Mouse (Mus musculus): ENCODE measurements at regions not wholly inside any gene's neighbourhood (a gene's known extent, or its start where the extent isn't known, plus 50 kb on each side); places are given as distances from the start of the nearest gene placed in this dataset.
"Not testable (repeated sequence)": the region's sequence is repeated elsewhere in the genome, so short reads cannot be mapped to it uniquely, and the experiment has no call there.

DNA sequence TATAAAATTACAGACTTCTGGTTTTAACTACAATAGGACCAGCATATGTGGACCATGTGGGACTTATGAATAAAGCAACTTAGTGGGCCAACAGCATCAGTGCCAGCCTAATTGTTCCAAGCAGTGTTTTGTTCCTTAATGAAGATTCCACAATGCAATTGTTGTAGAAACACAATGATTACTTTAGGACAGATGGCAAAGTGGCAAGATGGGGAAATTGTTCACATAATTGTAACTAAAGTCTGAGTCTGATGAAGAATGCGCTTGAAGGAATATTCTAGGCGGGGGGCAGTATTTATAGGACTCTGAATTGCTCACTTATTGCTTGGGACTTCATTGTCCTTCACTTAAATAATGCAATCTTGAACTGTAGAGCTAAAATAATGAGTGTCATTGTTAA lies 253.4 kb upstream of the Kcnj3 start:
- ATAC-seq (replicated peaks; ENCODE audit: low read depth, poor library complexity, severe bottlenecking), result no peak

DNA sequence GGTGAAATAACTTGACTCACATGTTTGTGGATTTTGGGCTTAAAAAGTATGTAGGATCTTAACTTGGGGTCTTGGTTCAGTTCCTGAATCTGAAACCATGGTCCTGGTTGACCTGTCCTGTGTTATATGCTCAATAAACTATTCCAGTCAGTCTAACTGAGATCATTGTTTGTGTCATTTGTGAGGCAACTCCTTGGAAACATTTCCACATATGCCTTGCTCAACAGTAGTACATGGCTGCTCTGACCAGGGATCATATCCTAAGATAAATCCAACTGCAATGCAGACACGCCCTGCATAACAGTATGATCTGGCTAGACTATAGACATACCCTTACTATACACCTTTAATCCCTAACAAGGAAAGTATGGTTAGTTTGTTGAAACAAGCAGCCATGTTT lies 228.9 kb upstream of the Kcnj3 start:
- ATAC-seq (replicated peaks; ENCODE audit: low read depth, poor library complexity, severe bottlenecking), result no peak

DNA sequence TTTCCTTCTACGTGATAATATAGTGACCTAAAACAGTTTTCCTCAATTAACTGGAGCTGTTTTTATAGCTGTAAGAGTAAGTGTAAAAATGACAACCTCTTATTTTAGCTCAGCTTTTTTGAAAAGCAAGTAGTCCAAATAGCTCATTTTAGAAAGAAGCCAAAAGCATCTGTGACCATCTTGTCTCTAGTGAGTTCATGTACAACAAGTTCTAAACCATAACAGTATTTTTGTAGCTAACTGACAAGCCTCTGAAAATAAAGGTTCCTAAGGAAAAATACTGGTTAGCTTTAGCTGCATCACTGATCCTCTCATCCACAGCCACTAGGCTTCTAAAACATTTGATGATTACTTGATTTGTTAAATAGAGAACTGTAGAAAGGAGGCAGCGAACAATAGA lies 227.2 kb upstream of the Kcnj3 start:
- no peak for ATAC-seq (replicated peaks; ENCODE audit: low read depth, poor library complexity, severe bottlenecking)

DNA sequence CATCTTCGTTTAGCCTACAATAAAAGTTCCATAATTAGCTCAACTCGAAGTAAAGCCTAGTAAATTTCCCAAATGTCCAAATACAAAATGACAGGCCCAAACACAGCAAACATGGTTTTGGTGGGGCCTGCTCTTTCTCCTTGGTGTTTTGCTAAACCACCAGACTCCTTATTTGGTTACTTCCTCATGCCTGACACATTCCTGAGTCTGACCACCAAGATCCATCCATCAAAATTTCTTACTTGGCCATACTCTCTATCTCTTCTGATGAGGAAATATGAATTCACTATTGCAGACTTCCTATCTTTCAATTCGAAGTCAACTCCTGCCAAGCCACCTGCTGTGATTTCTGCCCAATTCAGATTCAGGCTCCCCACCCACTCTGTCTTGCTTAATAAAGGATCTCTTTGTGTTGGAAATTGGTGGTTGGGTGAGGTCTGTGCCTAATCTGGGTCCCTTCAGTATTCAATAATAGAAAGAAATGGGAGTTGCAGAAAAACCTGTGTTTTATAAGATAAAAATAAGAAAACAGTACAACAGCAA lies 225.9 kb upstream of the Kcnj3 start:
- no peak for ATAC-seq (replicated peaks; ENCODE audit: low read depth, poor library complexity, severe bottlenecking)

DNA sequence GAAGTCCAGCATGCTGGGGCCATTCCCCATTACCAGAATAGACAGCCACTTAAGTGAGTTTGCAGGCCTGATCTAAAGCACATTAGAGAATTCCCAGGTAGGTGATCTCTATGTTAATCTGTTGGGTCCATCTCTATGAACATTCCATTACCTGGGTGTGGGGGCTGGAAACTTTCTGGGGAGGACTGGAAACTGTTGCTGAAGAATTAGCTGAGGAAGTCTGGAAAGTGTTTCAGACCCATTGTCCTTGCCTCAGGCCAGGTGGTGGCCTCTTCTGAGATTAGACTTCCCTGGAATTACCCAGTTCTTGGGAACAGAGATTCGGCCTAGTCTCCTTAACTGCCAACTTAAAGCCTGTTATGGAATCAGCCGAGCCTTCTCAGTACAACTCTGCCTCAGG lies 224.5 kb upstream of the Kcnj3 start:
- ATAC-seq (replicated peaks; ENCODE audit: low read depth, poor library complexity, severe bottlenecking), result no peak

DNA sequence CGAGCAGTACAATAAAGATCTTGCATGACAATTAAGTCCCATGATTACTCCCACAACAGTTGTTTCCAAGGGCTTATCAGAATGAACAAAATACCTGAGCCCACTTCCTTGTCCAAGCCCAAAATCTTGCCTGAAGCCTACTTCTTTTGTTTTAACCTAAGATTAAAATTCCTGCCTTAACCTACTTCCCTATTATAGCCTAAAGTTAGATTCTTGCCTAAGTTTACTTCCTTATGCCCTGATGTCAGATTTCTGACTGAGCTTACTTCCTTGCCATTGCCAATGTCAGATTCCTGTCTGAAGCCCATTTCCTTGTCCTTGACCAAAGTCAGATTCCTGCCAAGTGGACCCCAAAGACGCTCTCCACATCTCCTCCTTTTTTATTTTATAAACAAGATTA lies 213.7 kb upstream of the Kcnj3 start:
- ATAC-seq (replicated peaks; ENCODE audit: low read depth, poor library complexity, severe bottlenecking), result no peak

DNA sequence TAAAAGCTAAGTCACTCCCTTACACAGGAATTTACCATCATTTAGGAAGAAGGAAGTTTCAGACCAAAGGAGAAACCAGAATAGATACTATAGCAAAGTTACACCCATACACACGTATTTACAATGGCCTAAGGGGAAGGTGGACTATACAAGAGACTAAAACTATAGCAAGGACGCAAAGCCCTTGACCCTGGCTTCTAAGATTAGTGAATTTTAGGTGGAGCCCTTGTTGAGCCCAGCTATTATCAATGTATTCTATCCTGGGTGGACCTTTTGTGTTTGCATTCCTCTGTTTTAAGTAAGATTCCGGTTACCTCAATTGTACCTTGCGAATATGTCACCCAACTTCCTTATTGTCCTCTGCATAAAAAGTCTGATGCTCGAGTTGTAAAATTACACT lies 213.0 kb upstream of the Kcnj3 start:
- ATAC-seq (replicated peaks; ENCODE audit: low read depth, poor library complexity, severe bottlenecking), result not testable (repeated sequence)

DNA sequence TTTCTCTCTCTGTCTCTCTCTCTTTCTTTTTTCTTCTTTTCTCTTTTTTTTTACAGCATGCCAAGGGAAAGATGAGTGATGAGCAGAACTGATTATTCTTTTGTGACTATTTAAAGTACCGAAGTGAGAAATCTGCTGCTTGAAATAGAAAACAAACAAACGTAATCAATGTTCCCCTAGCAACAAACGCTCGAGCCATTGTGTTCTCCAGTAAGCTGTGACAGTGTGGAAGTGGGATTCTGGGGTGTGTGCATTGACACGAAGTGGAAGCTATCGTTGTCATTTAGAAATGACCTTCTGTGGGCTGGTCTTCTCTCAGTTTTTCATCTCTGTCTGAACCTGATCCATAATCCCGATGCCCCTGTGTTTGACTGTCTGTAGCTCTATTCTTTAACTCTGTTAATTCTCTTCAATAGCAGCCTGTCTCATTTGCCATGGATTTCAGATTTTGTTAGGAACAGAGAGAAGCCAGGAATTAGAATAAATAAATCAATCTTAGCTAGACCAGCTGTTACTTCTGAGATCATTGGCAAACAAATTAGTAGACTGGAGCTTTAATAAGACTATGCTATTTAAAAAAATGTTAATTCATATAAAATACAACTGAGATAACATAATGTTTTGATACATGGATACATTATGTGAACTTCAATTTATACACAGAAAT lies 207.5 kb upstream of the Kcnj3 start:
- ATAC-seq (replicated peaks; ENCODE audit: low read depth, poor library complexity, severe bottlenecking), result no peak

DNA sequence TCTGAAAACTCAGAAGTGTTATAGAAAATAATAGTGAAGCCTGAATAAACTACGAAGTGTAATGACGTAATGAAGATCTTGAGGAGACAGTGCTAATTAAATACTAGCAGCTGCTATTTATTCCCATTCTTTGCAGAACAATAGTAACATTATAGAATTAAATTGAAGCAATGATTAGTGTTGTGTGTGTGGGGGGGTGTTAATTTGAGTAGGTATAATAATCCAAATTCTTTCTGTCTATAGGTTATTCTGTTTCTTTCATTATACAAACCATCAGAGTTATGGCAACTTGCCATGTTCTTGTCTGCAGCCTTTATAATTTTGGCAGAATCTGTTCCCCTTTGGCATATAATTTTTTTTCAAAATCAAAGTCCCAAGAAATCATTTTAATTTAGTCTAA lies 203.9 kb upstream of the Kcnj3 start:
- ATAC-seq (replicated peaks; ENCODE audit: low read depth, poor library complexity, severe bottlenecking), result no peak

DNA sequence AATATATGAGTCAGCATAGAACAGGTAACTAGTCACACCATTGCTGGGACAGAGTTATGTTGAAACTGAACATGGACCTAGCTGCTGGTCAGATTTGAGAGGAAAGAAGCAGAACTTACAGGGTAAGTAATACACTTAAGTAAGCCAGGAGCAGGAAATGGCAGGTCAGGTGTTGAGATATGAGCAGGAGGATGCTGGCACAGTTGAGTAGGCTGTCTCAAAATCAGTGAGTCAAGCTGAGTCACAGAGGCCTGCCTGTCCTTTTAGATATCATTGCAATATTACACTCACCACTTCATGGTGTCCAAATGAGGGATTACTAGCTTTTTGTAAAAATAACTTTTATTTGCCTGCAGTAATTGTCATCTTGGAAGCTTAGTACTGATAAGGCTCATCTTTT lies 182.6 kb upstream of the Kcnj3 start:
- ATAC-seq (replicated peaks; ENCODE audit: low read depth, poor library complexity, severe bottlenecking), result no peak

DNA sequence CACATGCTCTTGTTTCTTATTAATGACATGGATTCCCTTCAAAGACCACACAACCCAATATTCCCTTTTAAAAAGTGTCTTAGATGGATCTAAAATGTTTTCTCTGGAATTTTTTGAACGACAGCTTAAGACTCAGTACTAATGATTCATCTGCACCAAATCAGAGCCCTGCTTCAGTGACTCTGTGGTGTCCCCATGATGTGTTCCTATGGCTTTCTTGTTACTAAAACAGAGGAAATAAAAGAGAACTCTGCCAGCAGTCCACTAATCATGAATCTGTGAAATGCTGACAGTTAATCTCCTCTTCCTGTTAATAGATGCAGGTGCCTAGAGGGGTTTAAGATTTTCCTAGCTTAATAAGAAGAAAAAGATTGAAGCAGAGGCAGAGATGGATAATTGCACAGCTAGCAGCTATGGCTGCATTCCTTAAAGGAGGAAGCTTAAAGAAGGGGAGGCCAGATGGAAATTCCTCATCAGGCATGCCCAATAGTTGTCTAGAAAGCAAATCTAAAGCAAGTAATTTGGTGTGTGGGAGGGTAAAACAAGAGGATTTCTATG lies 173.0 kb upstream of the Kcnj3 start:
- no peak for ATAC-seq (replicated peaks; ENCODE audit: low read depth, poor library complexity, severe bottlenecking)

DNA sequence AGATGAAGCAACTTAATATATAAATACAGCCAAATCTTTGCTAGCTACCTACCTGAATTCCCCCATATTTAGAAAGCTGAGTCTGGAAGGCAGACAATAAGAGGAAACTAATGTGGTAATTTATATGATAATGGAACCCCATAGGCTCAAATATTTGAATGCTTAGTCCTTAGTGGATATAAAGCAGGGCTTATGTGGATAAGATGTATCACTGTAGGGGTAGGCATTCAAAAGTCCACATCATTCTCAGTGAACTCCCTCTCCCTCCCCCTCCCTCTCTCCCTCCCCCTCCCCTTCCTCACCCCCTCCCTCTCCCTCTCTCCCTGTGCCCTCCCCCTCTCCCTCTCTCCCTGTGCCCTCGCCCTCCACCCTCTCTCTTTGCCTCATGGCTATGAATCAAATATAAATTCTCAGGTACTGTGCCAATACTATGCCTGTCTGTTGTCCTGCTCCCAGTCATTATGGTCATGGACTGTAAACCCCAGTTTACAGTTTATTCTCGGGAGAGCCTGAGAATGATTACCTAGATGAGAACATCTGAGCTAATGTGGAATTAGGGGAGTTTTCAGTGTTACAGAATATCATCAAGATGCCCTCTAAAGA lies 171.8 kb upstream of the Kcnj3 start:
- no peak for ATAC-seq (replicated peaks; ENCODE audit: low read depth, poor library complexity, severe bottlenecking)

DNA sequence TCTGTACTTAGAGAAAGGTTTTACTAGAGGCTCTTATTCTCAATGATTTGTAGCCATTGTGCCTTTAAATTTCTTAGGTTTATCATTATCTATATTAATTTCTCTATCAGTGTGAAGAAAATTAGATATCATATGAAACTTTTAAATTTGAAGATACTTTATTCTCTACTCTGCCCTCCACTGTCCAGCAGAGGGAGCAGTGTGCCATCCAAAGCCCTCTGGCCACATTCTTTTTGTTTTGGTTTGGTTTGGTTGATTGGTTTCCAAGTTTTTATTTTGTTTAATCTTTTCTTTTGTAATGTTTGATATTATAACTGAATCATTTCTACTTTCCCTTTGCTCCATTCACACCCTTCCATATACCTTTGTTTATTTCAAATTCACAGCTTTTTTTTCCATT lies 129.4 kb upstream of the Kcnj3 start:
- ATAC-seq (replicated peaks; ENCODE audit: low read depth, poor library complexity, severe bottlenecking), result 0 out of 2 replicates have a peak, but pooled peaks have one; percentile 45

DNA sequence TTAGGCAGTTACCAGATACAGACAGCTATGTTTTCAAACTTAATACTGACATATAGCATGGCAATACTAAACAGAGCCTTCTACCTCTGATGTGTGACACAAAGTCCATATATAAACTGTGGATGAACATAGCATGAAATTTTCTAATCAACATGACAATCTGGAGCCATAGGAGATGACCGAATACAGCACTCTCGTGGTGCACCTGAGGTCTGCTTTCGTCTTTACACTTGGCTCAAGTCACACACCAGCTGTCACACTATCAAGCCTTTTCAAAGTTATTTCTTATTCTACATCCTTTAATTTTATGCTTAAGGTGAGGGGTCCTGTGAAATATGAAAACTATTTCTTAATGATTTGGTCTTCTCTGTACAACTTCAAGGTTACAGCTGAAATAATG lies 120.1 kb upstream of the Kcnj3 start:
- ATAC-seq (replicated peaks; ENCODE audit: low read depth, poor library complexity, severe bottlenecking), result no peak

DNA sequence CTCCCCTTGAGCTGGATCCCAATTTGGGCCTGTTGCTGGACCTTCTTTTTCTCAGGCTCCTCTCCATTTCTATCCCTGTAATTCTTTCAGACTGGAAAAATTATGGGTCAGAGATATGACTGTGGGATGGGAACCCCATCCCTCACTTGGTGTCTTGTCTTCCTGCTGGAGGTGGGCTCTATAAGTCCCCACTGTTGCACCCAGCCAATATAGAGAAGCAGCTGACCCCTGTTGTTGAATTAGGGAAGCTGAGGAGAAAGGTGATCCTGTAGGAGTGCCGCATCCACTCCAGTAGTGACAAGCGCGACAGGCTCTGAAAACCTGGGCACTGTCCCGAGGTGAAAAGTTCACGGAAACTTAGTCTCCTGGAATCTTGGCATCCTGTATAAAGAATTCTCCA lies 81.7 kb upstream of the Kcnj3 start:
- not testable (repeated sequence) for ATAC-seq (replicated peaks; ENCODE audit: low read depth, poor library complexity, severe bottlenecking)
